Mouse (Mus musculus): ENCODE data around the gene Cryab.

Gene Cryab

GRCm38 (mm10) chr9:50797641-50798040, 46.5 kb downstream of the Cryab start:
- in situ Hi-C loops (cut with MboI) = no loop called here

- in situ Hi-C loops (cut with MboI) = no loop called here
Observed at GRCm38 (mm10) chr9:50798368-50798767, 47.2 kb downstream of the Cryab start.

- in situ Hi-C loops (cut with MboI) = no loop called here
Observed at GRCm38 (mm10) chr9:50800985-50801384, 49.9 kb downstream of the Cryab start.

GRCm38 (mm10) chr9:50803055-50803671, 52.0 kb downstream of the Cryab start:
- in situ Hi-C loops (cut with MboI) = no loop called here
